Mouse (Mus musculus): ENCODE data around the gene Sparcl1. TPM values are rescaled to one million over a fixed set of nuclear protein-coding genes. Genes with fewer than 3 reads are reported as not detected.

Gene Sparcl1
- polyA plus RNA-seq, 1 experiment = 0.27 TPM

DNA sequence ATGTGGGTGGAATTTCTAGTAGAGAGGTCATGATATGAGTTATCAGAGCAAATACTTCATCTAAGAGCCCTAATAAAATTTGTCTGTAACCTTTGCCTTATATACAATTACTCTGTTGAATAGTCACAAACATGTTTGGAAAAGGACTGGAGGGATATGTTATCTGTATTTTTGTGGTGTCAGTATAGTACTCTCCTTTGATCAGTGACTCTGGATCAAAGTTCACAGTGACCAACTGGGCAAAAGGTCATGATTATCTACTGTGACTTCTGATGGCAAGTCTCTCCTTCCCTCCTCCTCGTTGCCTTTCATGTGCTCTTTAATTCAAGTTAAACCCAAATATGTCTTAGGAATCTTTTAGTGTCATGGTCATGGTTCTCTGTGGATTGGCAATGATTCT lies 77.7 kb downstream of the Sparcl1 start:
- Histone ChIP-seq H3K4me3 (ENCODE audit: insufficient read depth, low read length) (no peak overlapping the region), H3K4me1 (ENCODE audit: control insufficient read depth, insufficient read depth, low read length) (peaks cover 8% of the 10 kb centered on the region), H3K27ac (ENCODE audit: insufficient read depth, low read depth, low read length) (no peak overlapping the region)
- no peak for TF ChIP-seq CTCF (IDR thresholded peaks at IDR 0.05; ENCODE audit: low read depth, low read length)
- no peak for TF ChIP-seq POLR2A (IDR thresholded peaks at IDR 0.05; ENCODE audit: borderline replicate concordance, low read depth, low read length)

GRCm38 (mm10) chr5:104035066-104035465 lies 78.5 kb downstream of the Sparcl1 start:
- H3K4me1 ChIP-seq (ENCODE audit: control insufficient read depth, insufficient read depth, low read length) = peaks cover 8% of the 10 kb centered on the region

GRCm38 (mm10) chr5:104032434-104033097 lies 81.0 kb downstream of the Sparcl1 start:
- Histone ChIP-seq H3K4me3 (ENCODE audit: insufficient read depth, low read length) (no peak overlapping the region), H3K27ac (ENCODE audit: insufficient read depth, low read depth, low read length) (no peak overlapping the region), H3K4me1 (ENCODE audit: control insufficient read depth, insufficient read depth, low read length) (peaks cover 5% of the 10 kb centered on the region)
- no peak for TF ChIP-seq CTCF (IDR thresholded peaks at IDR 0.05; ENCODE audit: low read depth, low read length)

More at GRCm38 (mm10) chr5:104035066-104035465, 78.5 kb downstream of the Sparcl1 start:
- TF ChIP-seq POLR2A (IDR thresholded peaks at IDR 0.05; ENCODE audit: borderline replicate concordance, low read depth, low read length) (no peak), CTCF (IDR thresholded peaks at IDR 0.05; ENCODE audit: low read depth, low read length) (no peak)
- no peak overlapping the region for H3K27ac ChIP-seq (ENCODE audit: insufficient read depth, low read depth, low read length)
- no peak overlapping the region for H3K4me3 ChIP-seq (ENCODE audit: insufficient read depth, low read length)

Other genes starting within 250 kb of the Sparcl1 start
- 2.8 and 2.9 TPM in 2 replicates for gene Klhl8, start 202.5 kb downstream of the Sparcl1 start, polyA plus RNA-seq (2012; ENCODE audit: insufficient read depth, insufficient read length, missing spikeins)
- not detected in 2 replicates for gene Hsd17b13, start 136.3 kb downstream of the Sparcl1 start, polyA plus RNA-seq (2012; ENCODE audit: insufficient read depth, insufficient read length, missing spikeins)
- gene Hsd17b11, start 91.8 kb downstream of the Sparcl1 start, polyA plus RNA-seq (2012; ENCODE audit: insufficient read depth, insufficient read length, missing spikeins) = 204 and 205 TPM in 2 replicates
- 60.6 and 68.3 TPM in 2 replicates for gene Nudt9, start 67.4 kb downstream of the Sparcl1 start, polyA plus RNA-seq (2012; ENCODE audit: insufficient read depth, insufficient read length, missing spikeins)
- gene Gm17660, start 36.1 kb downstream of the Sparcl1 start, polyA plus RNA-seq (2012; ENCODE audit: insufficient read depth, insufficient read length, missing spikeins) = not detected in 2 replicates
- not detected in 2 replicates for gene Dspp, start 57.0 kb upstream of the Sparcl1 start, polyA plus RNA-seq (2012; ENCODE audit: insufficient read depth, insufficient read length, missing spikeins)
- not detected in 2 replicates for gene Dmp1, start 88.9 kb upstream of the Sparcl1 start, polyA plus RNA-seq (2012; ENCODE audit: insufficient read depth, insufficient read length, missing spikeins)
- gene Ibsp, start 185.4 kb upstream of the Sparcl1 start, polyA plus RNA-seq (2012; ENCODE audit: insufficient read depth, insufficient read length, missing spikeins) = not detected in 2 replicates
- not detected in 2 replicates for gene Mepe, start 211.6 kb upstream of the Sparcl1 start, polyA plus RNA-seq (2012; ENCODE audit: insufficient read depth, insufficient read length, missing spikeins)

Data from bone marrow macrophage, adult 2 months (primary cell).